Mouse (Mus musculus) embryonic fibroblast, embryonic 13.5 days (primary cell): ENCODE results near the gene Nfib.

Experiments used
- CTCF ChIP-seq: IDR thresholded peaks from 2 replicates; pipeline ENCODE4 v1.5.1; 2011; ENCODE audit warnings: mild to moderate bottlenecking, control low read depth, low read length, moderate library complexity, borderline replicate concordance; ENCODE audit not compliant: insufficient read depth
- POLR2A ChIP-seq: IDR thresholded peaks from 2 replicates; pipeline ENCODE4 v1.6.1; 2011; ENCODE audit warnings: low read depth, mild to moderate bottlenecking, control low read depth, low read length, moderate library complexity

GRCm38 (mm10) chr4:82336951-82337381 lies 368.6 kb downstream of the Nfib start:
- no peak for TF ChIP-seq POLR2A
- TF ChIP-seq CTCF = no peak
